Mouse (Mus musculus) bone marrow, adult 2 months (tissue): Measurements from ENCODE around the gene Scgb1b17. TPM values are rescaled to one million over a fixed set of nuclear protein-coding genes. Genes with fewer than 3 reads are reported as not detected.
"Not testable (repeated sequence)": the region's sequence is repeated elsewhere in the genome, so short reads cannot be mapped to it uniquely, and the experiment has no call there.

Experiments used
- H3K27ac ChIP-seq: fragments of 200-500 bp; 2 replicates; pipeline ENCODE4 v1.5.1; 2012; ENCODE audit warnings: low read depth, mild to moderate bottlenecking, control low read depth, inconsistent platforms, low read length; ENCODE audit not compliant: control insufficient read depth, poor library complexity, insufficient read depth
- H3K4me1 ChIP-seq: fragments of 200-500 bp; 2 replicates; pipeline ENCODE4 v1.6.1; 2011; ENCODE audit warnings: low read length; ENCODE audit not compliant: control insufficient read depth, insufficient read depth
- H3K4me3 ChIP-seq: fragments of 200-500 bp; replicated peaks from 2 replicates; pipeline ENCODE3; 2011; ENCODE audit warnings: mild to moderate bottlenecking, low read depth, low read length, control low read depth; ENCODE audit not compliant: control insufficient read depth
- polyA plus RNA-seq: library from polyadenylated mRNA; stranded (reverse); fragments of >200 nt; gene quantifications from 2 replicates; pipeline ENCODE4 v1.2.4, GENCODE M21; 2011; ENCODE audit warnings: low replicate concordance; ENCODE audit not compliant: missing spikeins, insufficient read depth, insufficient read length

Gene Scgb1b17
- polyA plus RNA-seq = not detected in 2 replicates

GRCm38 (mm10) chr7:33063149-33063548, at the start of gene Scgb1b17:
Gene Scgb1b17 (plus strand): TSS chr7:33063449.
- not testable (repeated sequence) for H3K4me1 ChIP-seq, H3K4me3 ChIP-seq, H3K27ac ChIP-seq

DNA sequence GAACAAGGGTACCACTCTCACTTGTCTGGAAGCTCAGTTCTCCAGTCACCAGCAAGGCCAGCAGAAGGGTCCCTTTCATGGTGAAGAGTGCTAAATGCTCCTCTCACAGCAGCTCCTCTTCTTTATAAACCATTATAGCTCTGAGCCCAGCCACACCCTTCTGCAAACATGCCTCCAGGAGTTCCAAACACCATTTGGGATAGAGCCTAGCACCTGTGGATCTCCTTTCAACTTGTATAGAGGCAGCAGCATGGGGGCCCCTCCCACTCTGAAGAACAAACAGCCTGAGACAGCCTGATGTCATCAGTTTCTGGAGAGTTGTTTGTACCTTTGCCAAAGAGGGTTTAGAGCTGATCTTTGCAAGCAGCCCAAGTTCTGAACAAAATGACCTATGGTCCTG, 6.8 kb upstream of the Scgb1b17 start, which contains the start of gene Scgb2b17:
Gene Scgb2b17, minus strand, starts transcription at position 101 of the 400 bp plus-strand sequence.
- not testable (repeated sequence) for H3K4me3 ChIP-seq, H3K27ac ChIP-seq

More for the DNA sequence above, 6.8 kb upstream of the Scgb1b17 start, which contains the start of gene Scgb2b17:
- H3K4me1 ChIP-seq = not testable (repeated sequence)

Other genes with a start within 250 kb of the Scgb1b17 start
- not detected in 2 replicates for gene Scgb2b15, start 233.8 kb upstream of the Scgb1b17 start, polyA plus RNA-seq
- gene Scgb1b15, start 226.9 kb upstream of the Scgb1b17 start, polyA plus RNA-seq = not detected in 2 replicates
- not detected in 2 replicates for gene Scgb2b17, start 6.9 kb upstream of the Scgb1b17 start, polyA plus RNA-seq
- gene Scgb2b18, start 110.4 kb downstream of the Scgb1b17 start, polyA plus RNA-seq = not detected in 2 replicates
- gene Scgb1b18, start 122.1 kb downstream of the Scgb1b17 start, polyA plus RNA-seq = not detected in 2 replicates
- gene Scgb2b19, start 216.9 kb downstream of the Scgb1b17 start, polyA plus RNA-seq = not detected in 2 replicates
- gene Scgb1b19, start 223.8 kb downstream of the Scgb1b17 start, polyA plus RNA-seq = not detected in 2 replicates